Mouse (Mus musculus) kidney, adult 2 months (tissue): Measurements from ENCODE around the gene Mafg. TPM values are rescaled to one million over a fixed set of nuclear protein-coding genes. Genes with fewer than 3 reads are reported as not detected.
A peak's percentile ranks its signal among the peaks of the same experiment; 100 is the strongest.
"Not testable (repeated sequence)": the region's sequence is repeated elsewhere in the genome, so short reads cannot be mapped to it uniquely, and the experiment has no call there.

ENCODE experiments used
- DNase-seq: peaks from one replicate; pipeline ENCODE4 v3.0.0; 2021
- H3K27ac ChIP-seq: fragments of 200-500 bp; 2 replicates; pipeline ENCODE4 v1.5.1; 2012; ENCODE audit warnings: low read depth, low read length, control low read depth, inconsistent platforms; ENCODE audit not compliant: insufficient read depth
- H3K27me3 ChIP-seq: fragments of 200-500 bp; replicated peaks from 2 replicates; pipeline ENCODE4 v1.6.1; 2012; ENCODE audit warnings: mild to moderate bottlenecking, moderate library complexity, low read length, inconsistent platforms; ENCODE audit not compliant: control insufficient read depth, insufficient read depth
- H3K36me3 ChIP-seq: fragments of 200-500 bp; 2 replicates; pipeline ENCODE4 v1.6.1; 2012; ENCODE audit warnings: mild to moderate bottlenecking, moderate library complexity, low read length, inconsistent platforms; ENCODE audit not compliant: control insufficient read depth, insufficient read depth
- H3K4me1 ChIP-seq: fragments of 200-500 bp; 2 replicates; pipeline ENCODE4 v1.6.1; 2011; ENCODE audit warnings: low read length; ENCODE audit not compliant: control insufficient read depth, insufficient read depth
- H3K4me3 ChIP-seq: fragments of 200-500 bp; 2 replicates; pipeline ENCODE4 v1.5.1; 2011; ENCODE audit warnings: mild to moderate bottlenecking, low read depth, low read length, control low read depth; ENCODE audit not compliant: insufficient read depth
- CTCF ChIP-seq: fragments of 200-500 bp; conservative IDR thresholded peaks from 2 replicates; pipeline ENCODE4 v1.5.1; 2011; ENCODE audit warnings: low read depth, mild to moderate bottlenecking, control low read depth, low read length, moderate library complexity, mixed read lengths; ENCODE audit not compliant: insufficient read depth, insufficient read length
- POLR2A ChIP-seq: fragments of 200-500 bp; IDR thresholded peaks from one replicate; pipeline ENCODE4 v1.6.1; 2011; ENCODE audit warnings: low read depth, low read length, control low read depth
- WGBS: fragments of 180-500 bp; shearing (Covaris S2); methylation state at CpG from one replicate; pipeline ENCODE4 v1.1.7; 2018; 5-methylcytosine and 5-hydroxymethylcytosine counted together
- polyA plus RNA-seq: library from polyadenylated mRNA; depleted of rRNA; stranded (reverse); fragments of >200 nt; gene quantifications from 2 replicates; pipeline ENCODE4 v1.2.3, GENCODE M21; 2012

Mafg gene
- polyA plus RNA-seq, 1 experiment = 62.2 TPM

GRCm38 (mm10) chr11:120588531-120588930, 44.9 kb downstream of the Mafg start:
- H3K27ac ChIP-seq = no peak overlapping the region
- H3K36me3 ChIP-seq = no peaks in the 10 kb centered on the region; the same call in 1 of the 2 replicates
- no peaks in the 10 kb centered on the region for H3K4me1 ChIP-seq
- DNase-seq = no peak
- H3K4me3 ChIP-seq = no peak overlapping the region
- no peak for TF ChIP-seq POLR2A
- TF ChIP-seq CTCF = no peak
- H3K27me3 ChIP-seq = no peaks in the 10 kb centered on the region
- whole genome bisulfite sequencing = 85% methylated on average over 6 of the region's 6 CpGs

GRCm38 (mm10) chr11:120583937-120584336, 49.5 kb downstream of the Mafg start:
- no peak overlapping the region for H3K27ac ChIP-seq
- no peaks in the 10 kb centered on the region for H3K27me3 ChIP-seq
- no peak for DNase-seq
- peaks cover 16% of the 10 kb centered on the region for H3K4me1 ChIP-seq
- H3K4me3 ChIP-seq = no peak overlapping the region
- TF ChIP-seq POLR2A (no peak), CTCF (no peak)
- WGBS = 95% methylated on average over 1 of the region's 1 CpGs
- H3K36me3 ChIP-seq = peaks cover under 1% of the 10 kb centered on the region; the same call in 1 of the 2 replicates

- 95% methylated on average over 2 of the region's 2 CpGs for WGBS
- peaks cover 25% of the 10 kb centered on the region for H3K4me1 ChIP-seq
- not testable (repeated sequence) for DNase-seq, H3K27ac ChIP-seq, H3K36me3 ChIP-seq, H3K4me3 ChIP-seq, H3K27me3 ChIP-seq
Measured at GRCm38 (mm10) chr11:120582982-120583293, 50.5 kb downstream of the Mafg start.

- Histone ChIP-seq H3K27me3 (no peaks in the 10 kb centered on the region), H3K4me3 (peak overlapping the region; percentile 95; the same call in 1 of the 2 replicates), H3K27ac (peak overlapping the region; percentile 98; the same call in 1 of the 2 replicates), H3K36me3 (peaks cover 3% of the 10 kb centered on the region), H3K4me1 (peaks cover 29% of the 10 kb centered on the region)
- TF ChIP-seq CTCF (0 out of 2 replicates have a peak, but pooled peaks have one; percentile 13), POLR2A (no peak)
- DNase-seq = peak; percentile 67
- 61% methylated on average over 8 of the region's 8 CpGs for WGBS
Measured at GRCm38 (mm10) chr11:120582268-120582981, 51.0 kb downstream of the Mafg start.

GRCm38 (mm10) chr11:120581490-120582267, 51.7 kb downstream of the Mafg start, which contains the start of gene Arhgdia:
TSS of gene Arhgdia (minus strand) at chr11:120581624.
- Histone ChIP-seq H3K4me3 (peak within 1 kb of the TSS; percentile 95), H3K27me3 (no peaks in the 10 kb centered on the region), H3K27ac (peak within 1 kb of the TSS; percentile 98), H3K4me1 (peaks cover 34% of the 10 kb centered on the region), H3K36me3 (peaks cover 3% of the 10 kb centered on the region)
- WGBS = 4% methylated on average over 73 of the region's 75 CpGs
- peak; percentile 26; the same call in 1 of the 2 replicates for TF ChIP-seq CTCF
- TF ChIP-seq POLR2A = peak; percentile 66
- DNase-seq = peak; percentile 91

GRCm38 (mm10) chr11:120580871-120581331, 52.5 kb downstream of the Mafg start:
- peaks cover 38% of the 10 kb centered on the region for H3K4me1 ChIP-seq
- H3K27ac ChIP-seq = peak overlapping the region; percentile 98
- DNase-seq = peak; percentile 51
- WGBS = under 1% methylated on average over 44 of the region's 44 CpGs
- no peaks in the 10 kb centered on the region for H3K27me3 ChIP-seq
- peaks cover 3% of the 10 kb centered on the region for H3K36me3 ChIP-seq
- no peak for TF ChIP-seq POLR2A
- no peak for TF ChIP-seq CTCF
- H3K4me3 ChIP-seq = peak overlapping the region; percentile 95

GRCm38 (mm10) chr11:120580190-120580589, 53.2 kb downstream of the Mafg start:
- no peaks in the 10 kb centered on the region for H3K27me3 ChIP-seq
- 31% methylated on average over 7 of the region's 7 CpGs for WGBS
- H3K4me3 ChIP-seq = peak overlapping the region; percentile 95
- TF ChIP-seq POLR2A (no peak), CTCF (no peak)
- peaks cover 38% of the 10 kb centered on the region for H3K4me1 ChIP-seq
- H3K36me3 ChIP-seq = peaks cover 3% of the 10 kb centered on the region
- peak; percentile 49 for DNase-seq
- peak overlapping the region; percentile 98 for H3K27ac ChIP-seq
